11 mouse cellular contexts compared by ENCODE assay signal in the genomic region with DNA sequence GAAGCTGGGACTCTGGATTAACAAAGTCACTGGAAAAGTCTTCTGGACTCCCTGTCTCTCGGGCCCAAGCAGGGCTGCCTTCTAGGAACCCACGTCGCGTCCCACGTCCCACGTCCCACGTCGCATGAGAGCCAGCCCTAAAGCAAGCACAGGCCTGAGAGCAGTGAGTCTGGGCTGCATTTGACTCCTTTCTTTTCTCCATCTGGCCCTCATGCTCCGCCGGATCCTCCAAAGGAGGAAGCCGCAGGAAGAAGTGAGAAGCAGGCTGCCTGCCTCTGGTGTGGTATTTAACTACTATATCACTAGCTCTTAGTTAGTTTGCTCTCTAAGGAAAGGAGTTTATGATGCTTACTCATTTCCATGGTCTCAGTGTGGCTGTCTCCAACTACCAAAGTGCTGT. TPM values are rescaled to one million over a fixed set of nuclear protein-coding genes. Genes with fewer than 3 reads are reported as not detected.
DNase-seq lines count a peak whose midpoint lies in the region; ATAC-seq and TF ChIP-seq lines count a peak whose summit lies in the region.
"Had no signal": no experiment of that assay in that cellular context is flagged by ENCODE, and none has a peak within 500 bp of the region (broad histone marks: within the 10 kb centered on the region; RNA-seq: fewer than 3 reads in every experiment).

No protein-coding gene starts in this region.

- no peak overlapping the region for H3K4me2 ChIP-seq in forebrain, embryonic 14.5 days (ENCODE audit: low read length)
- no peak overlapping the region for H3K4me2 ChIP-seq in kidney, postnatal 0 days (ENCODE audit: low read length)
- H3K4me2 ChIP-seq in kidney, embryonic 14.5 days (replicated peaks; ENCODE audit: low read depth, low read length) = no peak overlapping the region
- H3K4me2 ChIP-seq in embryonic facial prominence, embryonic 14.5 days (ENCODE audit: low read depth, low read length) = peak overlapping the region; percentile 46; the same call in 1 of the 2 replicates
- no peak overlapping the region for H3K4me2 ChIP-seq in hindbrain, postnatal 0 days (ENCODE audit: low read depth, low read length)

- no peak for TF ChIP-seq CTCF in kidney, postnatal 0 days (IDR thresholded peaks at IDR 0.05; ENCODE audit: low read depth)
- TF ChIP-seq CTCF in hindbrain, postnatal 0 days (IDR thresholded peaks at IDR 0.05; ENCODE audit: low read depth) = no peak

- WGBS in forebrain, embryonic 10.5 days = 83% methylated on average over 11 of the region's 11 CpGs
- 67% methylated on average over 11 of the region's 11 CpGs for WGBS in forebrain, embryonic 14.5 days
- WGBS in kidney, postnatal 0 days = 84% methylated on average over 11 of the region's 11 CpGs
- WGBS in kidney, embryonic 14.5 days = 83% methylated on average over 11 of the region's 11 CpGs
- WGBS in embryonic facial prominence, embryonic 14.5 days = 73% methylated on average over 11 of the region's 11 CpGs
- WGBS in hindbrain, postnatal 0 days = 74% methylated on average over 11 of the region's 11 CpGs

- no peak for ATAC-seq in forebrain, embryonic 14.5 days
- no peak for ATAC-seq in kidney, postnatal 0 days (replicated peaks; ENCODE audit: low FRiP score, low read depth)
- no peak for ATAC-seq in kidney, embryonic 14.5 days (ENCODE audit: low FRiP score, low TSS enrichment)
- ATAC-seq in embryonic facial prominence, embryonic 14.5 days (ENCODE audit: low read depth) = no peak
- ATAC-seq in hindbrain, postnatal 0 days = no peak
- ATAC-seq: forebrain, postnatal 0 days had no signal

- DNase-seq in forebrain, embryonic 10.5 days (ENCODE audit: extremely low spot score, low spot score) = no peak
- no peak for DNase-seq in forebrain, embryonic 14.5 days (ENCODE audit: low spot score)
- no peak for DNase-seq in kidney, postnatal 0 days (ENCODE audit: low spot score)
- DNase-seq in 3134 (ENCODE audit: extremely low read depth, insufficient read length, low spot score) = peak; percentile 7
- no peak for DNase-seq in embryonic facial prominence, embryonic 14.5 days (ENCODE audit: low spot score)
- no peak for DNase-seq in hindbrain, postnatal 0 days (ENCODE audit: low spot score)
- DNase-seq in frontal cortex, adult 2 months (ENCODE audit: extremely low spot score in 1 of 2, low spot score in 1 of 2) = no peak

- H3K9me3 ChIP-seq in forebrain, embryonic 10.5 days = no peaks in the 10 kb centered on the region
- no peaks in the 10 kb centered on the region for H3K9me3 ChIP-seq in forebrain, embryonic 14.5 days (replicated peaks; ENCODE audit: control insufficient read depth, low read length)
- H3K9me3 ChIP-seq in kidney, postnatal 0 days (replicated peaks; ENCODE audit: low read length) = no peaks in the 10 kb centered on the region
- no peaks in the 10 kb centered on the region for H3K9me3 ChIP-seq in kidney, embryonic 14.5 days (ENCODE audit: control insufficient read depth, low read length)
- no peaks in the 10 kb centered on the region for H3K9me3 ChIP-seq in embryonic facial prominence, embryonic 14.5 days (ENCODE audit: control insufficient read depth, low read length)
- no peaks in the 10 kb centered on the region for H3K9me3 ChIP-seq in hindbrain, postnatal 0 days (ENCODE audit: low read length)
- H3K9me3 ChIP-seq: limb, embryonic 13.5 days; neural tube, embryonic 13.5 days had no signal

- peaks cover 55% of the 10 kb centered on the region for H3K4me1 ChIP-seq in forebrain, embryonic 10.5 days
- peaks cover 17% of the 10 kb centered on the region for H3K4me1 ChIP-seq in forebrain, embryonic 14.5 days (ENCODE audit: control insufficient read depth, insufficient read depth, low read length)
- 0 out of 2 replicates have a peak, but pooled peaks cover 9% of the 10 kb centered on the region for H3K4me1 ChIP-seq in kidney, postnatal 0 days (replicated peaks; ENCODE audit: insufficient read depth, low read length)
- H3K4me1 ChIP-seq in kidney, embryonic 14.5 days (ENCODE audit: control insufficient read depth, insufficient read depth, low read length) = 0 out of 2 replicates have a peak, but pooled peaks cover 4% of the 10 kb centered on the region
- peaks cover 18% of the 10 kb centered on the region; the same call in 1 of the 2 replicates for H3K4me1 ChIP-seq in embryonic facial prominence, embryonic 14.5 days (ENCODE audit: control insufficient read depth, insufficient read depth, low read length)
- no peaks in the 10 kb centered on the region for H3K4me1 ChIP-seq in hindbrain, postnatal 0 days (ENCODE audit: insufficient read depth, low read length)

- H3K36me3 ChIP-seq in forebrain, embryonic 10.5 days (replicated peaks) = no peaks in the 10 kb centered on the region
- H3K36me3 ChIP-seq in forebrain, embryonic 14.5 days (ENCODE audit: control insufficient read depth, insufficient read depth, low read length) = no peaks in the 10 kb centered on the region
- no peaks in the 10 kb centered on the region for H3K36me3 ChIP-seq in kidney, postnatal 0 days (ENCODE audit: insufficient read depth, low read length)
- no peaks in the 10 kb centered on the region for H3K36me3 ChIP-seq in kidney, embryonic 14.5 days (ENCODE audit: control insufficient read depth, insufficient read depth, low read length)
- H3K36me3 ChIP-seq in embryonic facial prominence, embryonic 14.5 days (ENCODE audit: control insufficient read depth, insufficient read depth, low read length) = no peaks in the 10 kb centered on the region
- no peaks in the 10 kb centered on the region for H3K36me3 ChIP-seq in hindbrain, postnatal 0 days (ENCODE audit: insufficient read depth, low read length)
- H3K36me3 ChIP-seq: limb, embryonic 13.5 days; neural tube, embryonic 13.5 days had no signal

- no peak overlapping the region for H3K4me3 ChIP-seq in forebrain, embryonic 10.5 days
- H3K4me3 ChIP-seq in forebrain, embryonic 14.5 days (ENCODE audit: low read depth, low read length) = no peak overlapping the region
- no peak overlapping the region for H3K4me3 ChIP-seq in kidney, postnatal 0 days (replicated peaks; ENCODE audit: low read depth, low read length)
- H3K4me3 ChIP-seq in kidney, embryonic 14.5 days (ENCODE audit: low read length) = no peak overlapping the region
- no peak overlapping the region for H3K4me3 ChIP-seq in embryonic facial prominence, embryonic 14.5 days (ENCODE audit: low read depth, low read length)
- no peak overlapping the region for H3K4me3 ChIP-seq in hindbrain, postnatal 0 days (ENCODE audit: low read length)
- H3K4me3 ChIP-seq: limb, embryonic 13.5 days; neural tube, embryonic 13.5 days had no signal

- H3K27me3 ChIP-seq in forebrain, embryonic 10.5 days (ENCODE audit: poor library complexity, severe bottlenecking) = no peaks in the 10 kb centered on the region
- H3K27me3 ChIP-seq in forebrain, embryonic 14.5 days (replicated peaks; ENCODE audit: control insufficient read depth, insufficient read depth, low read length) = no peaks in the 10 kb centered on the region
- H3K27me3 ChIP-seq in kidney, postnatal 0 days (ENCODE audit: insufficient read depth, low read length) = no peaks in the 10 kb centered on the region
- H3K27me3 ChIP-seq in kidney, embryonic 14.5 days (ENCODE audit: control insufficient read depth, insufficient read depth, low read length) = no peaks in the 10 kb centered on the region
- H3K27me3 ChIP-seq in embryonic facial prominence, embryonic 14.5 days (replicated peaks; ENCODE audit: control insufficient read depth, insufficient read depth, low read length) = no peaks in the 10 kb centered on the region
- no peaks in the 10 kb centered on the region for H3K27me3 ChIP-seq in hindbrain, postnatal 0 days (ENCODE audit: insufficient read depth, low read length)
- H3K27me3 ChIP-seq: limb, embryonic 13.5 days; neural tube, embryonic 13.5 days had no signal

- H3K9ac ChIP-seq in forebrain, embryonic 14.5 days (ENCODE audit: low read length) = no peak overlapping the region
- H3K9ac ChIP-seq in kidney, postnatal 0 days (ENCODE audit: low read depth, low read length) = no peak overlapping the region
- H3K9ac ChIP-seq in kidney, embryonic 14.5 days (ENCODE audit: low read depth, low read length) = no peak overlapping the region
- no peak overlapping the region for H3K9ac ChIP-seq in embryonic facial prominence, embryonic 14.5 days (ENCODE audit: low read depth, low read length)
- H3K9ac ChIP-seq in hindbrain, postnatal 0 days (replicated peaks; ENCODE audit: low read length) = no peak overlapping the region
- H3K9ac ChIP-seq: forebrain, postnatal 0 days; limb, embryonic 13.5 days; neural tube, embryonic 13.5 days had no signal

- H3K27ac ChIP-seq in forebrain, embryonic 10.5 days = peak overlapping the region; percentile 21; the same call in 1 of the 2 replicates
- H3K27ac ChIP-seq in forebrain, embryonic 14.5 days (ENCODE audit: low read depth, low read length) = no peak overlapping the region
- H3K27ac ChIP-seq in kidney, postnatal 0 days = peak overlapping the region; percentile 51
- no peak overlapping the region for H3K27ac ChIP-seq in kidney, embryonic 14.5 days (ENCODE audit: low read depth, low read length)
- H3K27ac ChIP-seq in embryonic facial prominence, embryonic 14.5 days (replicated peaks; ENCODE audit: low read depth, low read length) = no peak overlapping the region
- H3K27ac ChIP-seq in hindbrain, postnatal 0 days = no peak overlapping the region; the same call in 1 of the 2 replicates
- H3K27ac ChIP-seq: limb, embryonic 13.5 days; neural tube, embryonic 13.5 days had no signal

RNA-seq across cellular contexts. Expression of a gene that starts 39.8 kb away (rescaled TPM):
- polyA plus RNA-seq in forebrain, embryonic 10.5 days (2016; fragmentation: Nextera tagmentation; extraction: Ambion mirVana) = 21.9 and 22.9 TPM in 2 replicates
- 13.8 and 15.0 TPM in 2 replicates for polyA plus RNA-seq in forebrain, embryonic 14.5 days (2014; fragmentation: Nextera tagmentation; extraction: Ambion mirVana)
- 13.2 and 13.8 TPM in 2 replicates for polyA plus RNA-seq in kidney, postnatal 0 days (2015; fragmentation: Nextera tagmentation; extraction: Ambion mirVana)
- 16.1 and 17.7 TPM in 2 replicates for polyA plus RNA-seq in kidney, embryonic 14.5 days (2014; fragmentation: Nextera tagmentation; extraction: Ambion mirVana)
- polyA plus RNA-seq in embryonic facial prominence, embryonic 14.5 days (2014; fragmentation: Nextera tagmentation; extraction: Ambion mirVana) = 12.3 and 13.1 TPM in 2 replicates
- 11.3 and 12.0 TPM in 2 replicates for total RNA-seq in hindbrain, postnatal 0 days (2014; rRNA removed)
- 12.5 and 13.5 TPM in 2 replicates for polyA plus RNA-seq in hindbrain, postnatal 0 days (2015; fragmentation: Nextera tagmentation; extraction: Ambion mirVana)
- 6.3 and 7.6 TPM in 2 replicates for polyA plus RNA-seq in frontal cortex, adult 2 months (2012; rRNA removed)

RNA-seq across cellular contexts. Expression of a gene that starts 39.9 kb away (rescaled TPM):
- polyA plus RNA-seq in forebrain, embryonic 10.5 days (2016; fragmentation: Nextera tagmentation; extraction: Ambion mirVana) = 16.8 and 17.1 TPM in 2 replicates
- polyA plus RNA-seq in forebrain, embryonic 14.5 days (2014; fragmentation: Nextera tagmentation; extraction: Ambion mirVana) = 13.0 and 14.3 TPM in 2 replicates
- polyA plus RNA-seq in kidney, postnatal 0 days (2015; fragmentation: Nextera tagmentation; extraction: Ambion mirVana) = 9.7 and 10.0 TPM in 2 replicates
- polyA plus RNA-seq in kidney, embryonic 14.5 days (2014; fragmentation: Nextera tagmentation; extraction: Ambion mirVana) = 8.5 and 13.3 TPM in 2 replicates
- 11.1 and 11.9 TPM in 2 replicates for polyA plus RNA-seq in embryonic facial prominence, embryonic 14.5 days (2014; fragmentation: Nextera tagmentation; extraction: Ambion mirVana)
- 11.1 and 14.2 TPM in 2 replicates for total RNA-seq in hindbrain, postnatal 0 days (2014; rRNA removed)
- 7.1 and 8.1 TPM in 2 replicates for polyA plus RNA-seq in hindbrain, postnatal 0 days (2015; fragmentation: Nextera tagmentation; extraction: Ambion mirVana)
- 13.4 and 14.7 TPM in 2 replicates for polyA plus RNA-seq in frontal cortex, adult 2 months (2012; rRNA removed)

Comparison
In these comparisons a context has a peak if more than half of its experiments do, and no peak if none do; other contexts are left out.
1. H3K27ac ChIP-seq: peak in forebrain, embryonic 10.5 days (single experiment) and kidney, postnatal 0 days (single experiment); none in forebrain, embryonic 14.5 days (single experiment), kidney, embryonic 14.5 days (single experiment), embryonic facial prominence, embryonic 14.5 days (single experiment) and hindbrain, postnatal 0 days (single experiment).